Mouse (Mus musculus) adrenal gland, adult (tissue): ENCODE data around the gene 4933406M09Rik.

Source experiments
- DNase-seq, 2 experiments: peaks; one replicate each; pipeline ENCODE4 v3.0.0; 2022 to 2023; ENCODE audit warnings: low spot score in 1 of 2; ENCODE audit not compliant: inconsistent age in 2 of 2

Gene 4933406M09Rik

DNA sequence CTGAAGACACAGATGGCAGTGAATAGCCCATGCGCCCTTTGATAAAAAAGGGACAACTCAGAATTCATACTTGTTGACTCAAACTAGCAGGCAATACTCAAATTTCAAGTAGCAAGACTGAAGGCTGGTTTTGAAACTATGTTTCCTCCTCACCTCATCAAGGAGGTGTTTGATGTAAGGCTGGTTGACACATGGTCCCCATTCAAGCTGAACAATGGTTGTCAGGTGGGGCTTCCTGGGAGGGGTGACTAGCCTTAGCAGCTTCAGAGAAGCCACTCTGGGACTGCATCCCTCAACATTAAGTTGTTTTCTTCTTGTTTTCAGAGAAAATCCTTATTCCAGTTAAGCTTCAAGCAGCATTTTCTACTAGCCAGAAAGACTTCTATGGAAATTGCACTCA, at the start of gene 4933406M09Rik:
Gene 4933406M09Rik, plus strand, starts transcription at position 275 of the 400 bp plus-strand sequence.
- no peak for DNase-seq

DNA sequence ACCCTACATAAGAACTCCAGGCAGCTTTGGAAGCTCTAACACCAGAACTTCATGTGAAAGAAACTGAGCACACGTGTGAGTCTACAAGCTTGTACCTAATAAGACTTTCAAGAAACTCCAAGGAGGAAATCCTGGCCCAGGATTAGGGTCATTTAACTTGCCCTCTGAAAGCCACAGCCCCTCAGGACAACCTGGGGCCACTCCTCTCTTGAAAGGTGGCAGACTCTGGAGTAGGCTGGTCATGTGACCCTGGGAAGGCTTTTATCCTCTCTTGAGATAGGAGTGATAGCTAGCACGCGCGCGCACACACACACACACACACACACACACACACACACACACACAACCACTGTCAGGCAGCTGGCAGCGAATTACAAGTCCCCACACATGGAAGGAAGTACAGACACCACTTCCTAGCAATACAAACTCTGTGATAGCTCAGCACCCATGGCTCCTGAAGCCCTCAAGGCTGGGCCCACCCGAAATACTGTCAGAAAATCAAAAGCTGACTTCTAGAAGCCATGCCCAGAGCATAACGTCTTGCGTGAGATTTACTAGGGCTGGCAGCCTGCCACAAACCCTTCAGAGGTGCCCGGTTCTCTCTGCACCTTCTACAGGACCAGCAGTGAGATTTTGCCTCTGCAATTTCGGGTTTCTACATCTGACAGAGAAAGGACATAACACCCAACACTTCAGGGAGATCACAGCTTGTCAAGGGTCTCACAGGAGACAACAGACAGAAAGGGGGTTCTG, 48.6 kb upstream of the 4933406M09Rik start:
- no peak for DNase-seq

DNA sequence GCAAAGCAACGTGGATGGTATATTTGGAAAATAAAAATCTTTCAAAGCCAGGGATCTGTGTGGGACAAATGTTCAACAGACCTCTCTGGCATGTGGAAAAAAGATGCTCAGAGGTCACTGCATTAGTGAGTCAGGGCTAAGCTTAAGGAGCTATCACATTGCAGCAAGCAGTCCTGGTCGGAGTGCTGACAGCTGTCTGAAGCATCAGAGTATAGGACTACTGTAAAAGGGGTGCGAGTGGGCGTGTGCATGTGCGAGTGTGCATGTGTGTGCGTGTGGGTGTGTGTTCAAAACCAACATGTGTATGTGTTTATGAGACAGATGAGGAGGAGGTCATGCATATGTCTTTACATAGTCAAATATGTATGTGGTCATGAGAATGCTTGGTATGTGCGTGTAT, 46.6 kb upstream of the 4933406M09Rik start:
- no peak for DNase-seq

DNA sequence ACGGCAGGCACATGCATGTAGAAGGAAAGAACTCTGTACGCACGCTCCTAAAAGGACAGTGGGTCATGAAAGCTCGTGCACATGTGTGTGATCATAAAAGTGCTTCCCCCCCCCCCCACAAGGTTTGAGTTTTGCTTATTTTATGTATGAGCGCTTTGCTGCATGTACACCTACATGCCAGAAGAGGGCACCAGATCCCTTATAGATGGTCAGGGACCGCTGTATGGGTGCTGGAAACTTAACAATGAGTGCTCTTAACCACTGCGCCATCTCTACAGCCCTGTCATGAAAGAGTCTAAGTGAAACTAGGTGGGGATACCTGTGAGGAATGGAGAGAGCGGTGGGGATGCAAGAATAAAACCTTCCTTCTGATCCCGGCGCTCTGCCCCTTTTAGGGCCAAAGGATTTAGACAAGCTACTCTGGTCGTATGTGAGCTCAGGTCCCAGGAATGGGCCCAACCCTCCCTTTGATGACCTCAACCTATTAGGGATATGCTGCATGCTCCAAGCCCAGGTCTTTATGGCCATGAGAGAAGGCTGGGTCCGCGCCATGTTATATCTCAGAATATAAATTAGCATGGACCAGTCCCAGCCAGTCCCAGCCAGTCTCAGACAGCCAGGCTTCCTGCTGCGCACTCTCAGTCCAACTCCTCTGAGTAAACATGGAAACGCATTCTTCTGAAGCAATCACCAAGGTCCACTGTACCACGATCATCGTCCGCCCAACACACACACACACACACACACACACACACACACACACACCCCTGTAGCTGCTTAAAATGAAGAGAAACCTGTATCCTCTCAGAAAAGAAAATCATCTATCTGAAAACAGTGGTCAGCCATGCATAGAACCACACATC, 45.8 kb upstream of the 4933406M09Rik start:
- DNase-seq: no peak

DNA sequence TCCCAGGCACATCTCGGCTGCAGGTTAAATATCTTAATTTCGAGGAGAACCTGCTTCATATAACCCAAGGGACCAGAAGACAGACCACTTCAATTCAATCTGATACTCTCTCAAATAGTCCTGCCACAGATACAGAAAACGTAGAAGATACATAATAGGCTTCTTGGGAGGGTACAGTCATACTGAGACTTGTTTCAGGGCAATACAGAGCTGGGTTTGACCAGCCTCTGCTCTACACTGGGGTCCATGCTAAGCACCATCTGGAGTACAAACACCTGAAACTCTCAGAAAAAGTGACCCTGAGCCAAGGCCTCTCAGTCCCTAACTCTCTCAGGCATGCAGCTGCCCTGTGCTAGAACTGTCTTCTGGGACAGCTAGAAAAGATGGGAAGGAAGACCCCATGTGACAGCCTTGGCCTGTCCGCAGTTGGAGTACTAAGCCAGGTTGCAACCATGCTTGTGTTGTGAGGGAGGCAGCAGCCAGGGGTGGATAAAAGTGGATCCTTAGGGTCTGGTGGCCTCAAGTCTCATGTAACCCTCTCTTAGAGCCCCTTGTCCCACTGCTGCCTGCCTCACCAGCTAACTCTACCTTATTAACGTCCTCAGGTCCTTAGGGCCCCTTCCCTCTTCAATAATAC, 44.0 kb upstream of the 4933406M09Rik start:
- DNase-seq: no peak

DNA sequence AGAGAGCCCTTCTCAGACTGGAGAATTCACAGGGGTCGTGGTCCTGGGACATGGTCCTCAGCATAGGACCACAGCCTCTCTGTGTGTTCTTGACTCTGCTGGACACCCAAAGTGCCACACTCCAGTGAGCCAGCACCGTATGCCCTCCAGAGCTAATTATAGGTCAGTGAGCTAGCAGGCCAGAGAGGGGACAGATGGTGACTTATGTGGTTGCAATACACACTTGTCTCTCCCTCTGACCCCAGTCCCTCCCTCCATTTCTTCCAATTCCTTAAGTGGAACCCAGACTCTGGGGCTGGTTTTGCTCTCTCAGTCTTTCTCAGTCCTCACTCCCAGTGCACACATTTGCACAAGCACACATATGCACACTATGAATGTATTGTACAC, 43.5 kb upstream of the 4933406M09Rik start:
- DNase-seq: no peak

DNA sequence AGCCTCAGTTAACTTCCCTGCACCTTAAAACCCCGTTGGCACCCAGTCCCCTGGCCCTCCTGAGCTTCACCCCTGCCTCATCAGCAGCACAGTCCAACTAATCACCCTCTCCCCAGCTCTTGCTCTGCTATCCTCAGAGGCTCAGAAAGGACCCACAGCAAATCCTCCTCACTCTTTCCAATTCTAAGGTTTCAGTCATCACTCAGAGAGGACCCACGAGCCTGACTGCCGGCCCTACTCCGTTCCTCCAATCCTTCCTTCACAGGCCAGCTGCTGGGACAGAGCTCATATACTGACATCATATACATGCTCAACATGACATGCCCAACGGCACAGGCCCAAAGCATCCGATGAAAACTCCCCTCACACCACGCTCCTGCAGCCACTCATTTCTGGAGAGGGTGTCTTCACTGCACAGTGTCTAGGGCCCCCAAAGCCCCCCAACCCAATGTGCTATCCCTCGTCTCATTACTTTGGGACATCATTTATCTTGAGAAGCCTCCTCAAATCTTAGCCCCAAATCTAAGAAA, 42.9 kb upstream of the 4933406M09Rik start:
- no peak for DNase-seq

DNA sequence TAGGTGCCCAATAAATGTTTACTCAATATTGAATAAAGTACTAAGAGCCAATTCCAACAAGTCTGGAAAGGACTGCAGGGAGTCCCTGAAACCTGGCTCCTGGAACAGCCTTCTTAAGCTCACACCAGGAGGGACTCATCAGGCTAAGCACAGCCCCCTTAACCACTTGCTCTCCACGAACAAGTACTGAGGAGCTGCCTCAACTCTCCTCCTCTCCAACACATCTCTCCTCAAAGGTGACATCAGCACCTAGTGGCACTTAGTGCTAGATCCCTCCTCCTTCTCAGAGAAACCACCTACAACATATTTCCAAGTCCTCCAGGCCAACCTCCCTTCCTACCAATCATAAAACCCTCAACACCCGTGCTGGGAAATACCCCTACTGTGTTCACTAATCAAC, 42.2 kb upstream of the 4933406M09Rik start:
- no peak for DNase-seq

DNA sequence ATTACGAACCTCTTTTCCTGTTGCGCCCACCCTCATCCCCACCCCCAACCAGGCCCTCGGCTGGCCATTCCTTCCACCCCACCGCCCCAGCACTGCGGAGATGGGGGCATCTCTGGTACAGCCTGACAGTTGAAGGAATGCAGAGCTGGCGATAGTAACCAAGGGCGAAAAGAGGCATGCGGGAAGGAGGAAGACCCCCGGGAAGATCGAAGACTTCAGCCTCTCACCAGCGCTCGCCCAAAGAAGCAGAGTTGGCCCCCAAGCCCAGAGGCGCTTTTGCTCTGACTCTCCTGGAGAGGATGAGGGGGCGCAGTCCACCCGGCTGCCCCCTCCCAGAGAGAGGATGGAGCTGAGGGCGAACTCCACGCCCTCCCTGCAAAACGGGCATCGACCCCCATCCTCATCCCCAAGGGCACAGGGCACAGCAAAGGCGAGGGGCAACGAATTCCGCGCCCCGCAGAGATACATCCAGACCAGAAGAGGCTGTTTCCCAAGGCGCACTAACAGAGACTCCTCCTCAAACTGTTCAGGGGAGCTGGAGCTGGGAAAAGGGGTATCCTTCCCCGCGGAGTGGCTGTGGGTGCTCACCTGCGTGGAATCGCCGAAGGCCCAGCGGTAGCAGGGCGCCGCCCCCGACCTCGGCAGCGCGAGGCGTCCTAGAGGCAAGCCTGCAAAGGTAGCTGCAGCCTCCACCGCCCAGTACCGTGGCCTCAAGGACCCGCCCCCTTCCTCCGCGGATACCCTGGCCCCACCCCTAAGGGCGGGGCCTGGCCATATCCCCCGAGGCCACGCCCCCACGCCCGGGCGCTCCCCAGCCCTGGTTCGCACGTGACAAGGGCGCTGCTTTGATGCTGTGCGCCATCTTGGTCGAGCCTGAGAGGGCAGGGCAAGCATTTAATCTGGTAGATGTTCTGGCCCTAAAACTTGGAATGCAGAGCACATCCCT, 41.5 kb upstream of the 4933406M09Rik start:
- peak; percentile 74 to 85 for DNase-seq

DNA sequence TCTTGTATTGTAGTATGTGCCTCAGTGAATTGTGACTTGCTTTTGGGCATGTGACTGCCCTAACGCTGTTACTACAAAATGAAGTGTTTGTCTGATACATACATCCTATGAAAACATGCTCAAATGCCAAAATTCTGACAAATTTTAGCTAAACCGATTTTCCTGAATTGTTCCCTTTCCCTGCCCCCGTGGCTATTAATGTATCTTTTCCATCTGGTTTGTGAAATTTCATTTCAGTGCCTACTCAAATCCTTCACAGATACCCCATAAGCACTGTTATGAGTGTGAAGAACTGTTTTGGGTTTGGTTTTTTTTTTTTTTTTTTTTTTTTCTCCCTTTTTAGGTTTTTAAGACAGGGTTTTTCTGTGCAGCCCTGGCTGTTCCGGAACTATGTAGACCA, 40.7 kb upstream of the 4933406M09Rik start:
- DNase-seq: no peak

DNA sequence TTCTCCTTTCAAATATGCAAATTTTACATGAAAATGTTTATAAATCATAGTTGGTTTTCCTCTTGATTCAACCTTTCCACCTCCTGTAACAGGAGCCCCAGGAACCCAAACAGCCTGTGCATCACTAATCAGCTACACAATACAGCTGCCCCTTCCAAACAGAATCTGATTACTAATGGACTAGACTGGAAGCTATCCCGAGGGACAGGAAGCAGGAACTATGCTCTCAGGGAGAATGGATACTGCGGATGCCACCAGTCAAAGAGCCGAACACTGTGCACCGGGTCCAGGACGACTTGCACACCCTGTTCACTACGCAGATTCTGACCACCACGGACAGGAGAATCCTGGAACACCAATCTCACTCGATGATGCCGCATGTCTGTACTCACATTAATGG, 37.9 kb upstream of the 4933406M09Rik start:
- DNase-seq: no peak

DNA sequence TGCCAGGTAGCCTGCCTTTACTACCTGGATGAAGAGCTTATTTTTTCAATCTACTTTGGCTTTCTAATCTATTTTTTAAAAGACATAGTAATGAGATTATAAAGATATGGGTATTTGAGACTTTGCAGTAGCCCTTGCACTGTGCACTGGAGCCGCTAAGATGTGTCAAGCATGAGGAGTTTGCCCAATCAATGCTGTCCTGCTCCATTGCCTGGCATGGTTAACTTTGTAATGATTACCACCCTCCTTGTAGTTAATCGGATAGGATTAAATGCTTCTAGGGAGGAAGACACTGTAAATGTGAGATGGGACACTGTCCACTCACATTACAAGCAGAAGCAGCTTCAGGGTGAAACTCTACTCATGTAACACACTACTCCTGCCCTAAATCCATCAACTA, 32.4 kb upstream of the 4933406M09Rik start:
- DNase-seq: no peak

DNA sequence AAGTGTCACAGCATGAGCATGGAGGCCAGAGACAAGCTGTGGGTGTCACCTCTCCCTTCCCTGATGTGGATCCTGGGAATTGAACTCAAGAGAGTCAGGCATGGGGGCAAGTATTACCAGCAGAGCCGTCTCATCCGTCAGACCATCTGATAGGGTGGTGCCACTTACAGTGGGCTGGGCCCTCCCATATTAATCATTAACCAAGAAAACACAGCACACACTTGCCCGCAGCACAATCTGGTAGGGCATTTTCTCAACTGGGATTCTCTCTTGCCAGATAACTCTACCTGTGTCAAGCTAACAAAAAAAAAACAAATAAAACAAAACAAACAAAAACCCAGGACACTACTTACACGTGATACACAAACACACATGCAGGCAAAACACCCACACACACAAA, 28.3 kb upstream of the 4933406M09Rik start:
- no peak for DNase-seq

DNA sequence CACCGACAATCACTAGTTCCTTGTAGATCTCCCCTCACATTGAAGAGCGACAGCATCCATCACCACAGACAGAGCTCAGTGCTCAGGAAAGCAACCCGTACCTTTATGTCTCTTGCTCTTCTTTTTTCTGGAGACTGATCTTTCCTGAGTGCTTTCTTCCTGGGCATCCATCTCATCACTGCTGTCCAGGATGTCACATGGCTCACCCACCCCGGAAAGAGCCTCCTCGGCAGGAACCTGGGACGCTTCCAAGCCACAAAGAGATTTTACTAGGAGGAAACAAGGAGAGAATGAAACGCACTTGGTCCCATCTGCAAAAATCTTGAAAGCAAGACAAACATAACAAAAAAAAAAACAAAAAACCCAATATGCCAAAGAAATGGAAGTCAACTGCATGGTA, 25.1 kb upstream of the 4933406M09Rik start:
- no peak for DNase-seq

DNA sequence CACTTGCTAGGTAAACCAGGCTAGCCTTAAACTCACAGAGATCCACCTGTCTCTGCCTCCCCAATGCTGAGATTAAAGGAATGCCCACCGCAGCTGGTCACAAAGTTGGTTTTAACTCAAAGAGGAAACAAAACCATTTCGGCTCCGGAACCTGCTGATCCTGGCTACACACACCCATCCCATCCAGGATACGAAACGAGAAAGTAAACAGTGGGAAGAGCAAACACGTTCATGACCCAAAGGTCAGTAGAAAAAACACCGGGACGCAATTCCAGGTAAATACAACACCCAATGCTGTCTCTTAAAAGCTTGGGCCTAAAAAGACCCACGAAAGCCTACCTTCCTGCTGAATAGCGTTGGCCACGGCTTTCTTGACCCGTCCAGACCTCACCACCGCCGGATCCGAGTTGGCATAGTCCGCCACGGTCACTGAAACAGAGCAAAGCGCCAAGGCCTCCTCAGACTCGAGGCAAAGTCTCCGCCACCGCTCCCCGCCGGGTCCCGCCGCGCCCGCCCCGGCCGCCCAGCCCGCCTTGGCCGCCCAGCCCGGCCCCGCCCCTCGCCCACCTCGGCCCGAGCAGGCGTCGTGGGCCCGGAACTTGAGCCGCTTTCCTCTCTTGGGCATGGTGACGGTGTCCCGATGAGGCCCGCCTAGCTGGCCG, 24.4 kb upstream of the 4933406M09Rik start:
- DNase-seq: no peak

DNA sequence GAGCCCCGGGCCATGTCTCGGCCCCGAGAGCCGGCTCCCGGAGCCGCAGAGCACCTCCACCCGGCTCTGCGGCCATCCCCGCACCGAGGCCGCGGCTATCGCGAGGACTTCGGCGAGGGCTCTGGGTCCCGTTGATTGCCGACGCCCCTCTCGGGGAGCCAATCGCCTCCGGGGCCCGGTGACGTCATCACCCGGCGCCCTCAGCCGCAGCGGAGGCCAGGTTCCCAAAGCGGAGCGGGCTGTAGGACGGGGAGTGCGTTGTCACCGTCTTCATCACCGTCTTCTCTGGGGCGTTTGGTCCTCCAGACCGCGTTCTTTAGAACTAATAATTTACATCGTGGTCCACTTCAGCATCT, 23.9 kb upstream of the 4933406M09Rik start, which contains the start of gene Tmem183a:
Gene Tmem183a, minus strand, starts transcription at position 123 of the 356 bp plus-strand sequence.
- peak; percentile 98 to 99 for DNase-seq

DNA sequence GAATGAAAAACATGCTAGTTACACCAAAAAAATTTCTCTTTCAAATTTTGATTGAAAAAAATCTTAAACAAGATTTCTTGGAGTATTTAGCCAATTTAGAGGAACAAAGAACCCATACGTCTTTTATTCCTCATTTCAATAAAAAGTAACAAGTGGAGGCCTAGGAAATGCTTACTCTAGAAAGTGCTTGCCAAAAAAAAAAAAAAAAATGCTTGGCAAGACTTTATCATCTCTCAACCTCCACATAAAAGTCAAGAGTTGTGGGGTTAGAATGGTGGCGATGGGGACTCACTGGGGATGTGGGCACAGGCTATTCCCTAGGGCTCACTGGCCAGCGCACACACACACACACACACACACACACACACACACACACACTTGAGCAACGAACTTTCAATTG, 22.5 kb upstream of the 4933406M09Rik start:
- DNase-seq: no peak

DNA sequence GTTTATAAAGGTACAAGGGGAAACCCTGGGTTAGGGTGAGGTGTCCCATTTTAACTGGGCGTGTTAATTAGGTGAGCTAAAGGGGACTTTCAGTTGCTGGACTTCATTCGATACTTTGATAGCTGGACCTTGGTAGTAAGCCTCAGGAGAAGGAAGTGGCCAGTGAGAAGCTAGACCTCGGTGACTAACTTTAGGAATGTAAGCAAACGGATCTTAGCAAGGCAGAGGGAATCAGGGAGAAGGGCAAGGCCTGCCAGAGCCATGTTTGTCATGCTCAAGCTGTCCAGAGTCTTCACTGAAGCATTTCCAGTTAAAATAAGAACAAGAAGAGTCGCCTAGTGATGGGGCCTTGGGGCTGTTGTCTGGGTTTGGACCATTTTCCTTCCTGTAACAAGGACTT, 20.2 kb upstream of the 4933406M09Rik start:
- DNase-seq: no peak

DNA sequence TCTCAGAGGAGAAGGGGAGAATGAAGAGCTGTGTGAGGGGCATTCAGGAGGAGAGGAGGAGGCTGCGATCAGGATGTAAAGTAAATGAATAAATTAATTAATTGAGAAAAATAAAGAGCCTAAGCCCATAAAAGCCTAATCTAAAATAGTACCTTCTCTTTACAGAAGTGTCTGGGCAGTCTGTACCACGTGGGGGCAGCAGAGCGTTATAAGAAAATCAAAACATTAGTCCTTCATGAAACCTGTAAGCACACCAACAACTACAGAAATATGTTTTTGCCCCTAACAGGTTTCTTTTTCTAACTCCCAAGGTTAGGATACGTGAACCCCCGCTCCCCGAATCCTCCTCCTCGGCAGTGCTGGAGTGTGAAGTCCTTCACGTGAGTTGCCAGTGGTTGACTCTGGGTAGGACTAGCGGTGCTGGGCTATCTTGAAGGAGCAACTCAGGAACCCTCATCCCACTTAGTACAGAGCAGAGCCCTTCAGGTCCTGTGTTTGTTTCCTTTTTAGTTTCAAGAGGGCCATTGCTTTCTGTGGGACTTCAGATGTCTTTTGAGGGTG, 16.9 kb upstream of the 4933406M09Rik start:
- peak; percentile 54 to 87 for DNase-seq

DNA sequence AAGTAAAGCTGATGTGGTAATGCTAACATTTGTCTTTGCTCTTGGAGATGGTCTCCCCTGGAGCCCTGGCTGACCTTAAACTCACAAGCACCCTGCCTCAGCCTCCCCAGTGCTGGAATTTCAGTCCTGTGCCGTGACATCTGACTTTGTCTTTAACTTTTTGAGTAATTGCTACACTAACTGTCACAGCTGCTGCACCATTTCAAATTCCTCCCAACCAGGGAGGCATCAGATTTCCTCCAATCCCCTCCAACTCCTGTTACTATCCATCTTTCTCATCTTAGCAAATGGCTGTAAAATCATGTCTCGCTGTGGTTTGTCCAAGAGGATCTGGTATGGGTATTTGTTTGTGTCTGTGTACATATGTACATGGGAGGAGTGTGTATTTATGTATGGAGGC, 11.6 kb upstream of the 4933406M09Rik start:
- no peak for DNase-seq
